Mouse (Mus musculus): ENCODE results near the gene Atp10b. TPM values are rescaled to one million over a fixed set of nuclear protein-coding genes. Genes with fewer than 3 reads are reported as not detected.
A peak's percentile ranks its signal among the peaks of the same experiment; 100 is the strongest.
"Not testable (repeated sequence)": the region's sequence is repeated elsewhere in the genome, so short reads cannot be mapped to it uniquely, and the experiment has no call there.

Atp10b gene
- polyA plus RNA-seq, 1 experiment from 2014 or later, result 2.1 TPM

GRCm38 (mm10) chr11:43144178-43144577, 5.5 kb upstream of the Atp10b start:
- H3K4me2 ChIP-seq (replicated peaks; ENCODE audit: low read depth), result no peak overlapping the region
- ATAC-seq (ENCODE audit: low FRiP score, low TSS enrichment) (peak; percentile 92), DNase-seq (ENCODE audit: low spot score) (peak; percentile 39)
- TF ChIP-seq EP300 (optimal IDR thresholded peaks at IDR 0.05), result no peak
- TF ChIP-seq CTCF (IDR thresholded peaks at IDR 0.05; ENCODE audit: low read depth), result no peak
- 77% methylated on average over 1 of the region's 1 CpGs for WGBS
- H3K4me1 ChIP-seq (replicated peaks; ENCODE audit: control insufficient read depth, insufficient read depth), result no peaks in the 10 kb centered on the region
- no peaks in the 10 kb centered on the region for H3K9me3 ChIP-seq (ENCODE audit: control insufficient read depth, low read length)
- H3K4me3 ChIP-seq (ENCODE audit: low read depth, low read length), result no peak overlapping the region
- no peak overlapping the region for H3K27ac ChIP-seq (replicated peaks)
- H3K9ac ChIP-seq (ENCODE audit: low read length), result no peak overlapping the region
- no peaks in the 10 kb centered on the region for H3K27me3 ChIP-seq (ENCODE audit: control insufficient read depth, insufficient read depth, low read length)
- no peaks in the 10 kb centered on the region for H3K36me3 ChIP-seq (ENCODE audit: control insufficient read depth, insufficient read depth, low read length)

- H3K4me2 ChIP-seq (replicated peaks; ENCODE audit: low read depth); H3K4me1 ChIP-seq (replicated peaks; ENCODE audit: control insufficient read depth, insufficient read depth); H3K4me3 ChIP-seq (ENCODE audit: low read depth, low read length); H3K9me3 ChIP-seq (ENCODE audit: control insufficient read depth, low read length); ATAC-seq (ENCODE audit: low FRiP score, low TSS enrichment); H3K36me3 ChIP-seq (ENCODE audit: control insufficient read depth, insufficient read depth, low read length); H3K27ac ChIP-seq (replicated peaks); DNase-seq (ENCODE audit: low spot score); H3K9ac ChIP-seq (ENCODE audit: low read length); H3K27me3 ChIP-seq (ENCODE audit: control insufficient read depth, insufficient read depth, low read length): not testable (repeated sequence)
- WGBS, result 62% methylated on average over 2 of the region's 2 CpGs
These were observed 4.8 kb upstream of the Atp10b start for GRCm38 (mm10) chr11:43144882-43145281.

- ATAC-seq (ENCODE audit: low FRiP score, low TSS enrichment) (no peak), DNase-seq (ENCODE audit: low spot score) (no peak)
- TF ChIP-seq EP300 (optimal IDR thresholded peaks at IDR 0.05) (no peak), CTCF (IDR thresholded peaks at IDR 0.05; ENCODE audit: low read depth) (no peak)
- no peaks in the 10 kb centered on the region for H3K9me3 ChIP-seq (ENCODE audit: control insufficient read depth, low read length)
- no peaks in the 10 kb centered on the region for H3K27me3 ChIP-seq (ENCODE audit: control insufficient read depth, insufficient read depth, low read length)
- no peaks in the 10 kb centered on the region for H3K4me1 ChIP-seq (replicated peaks; ENCODE audit: control insufficient read depth, insufficient read depth)
- no peaks in the 10 kb centered on the region for H3K36me3 ChIP-seq (ENCODE audit: control insufficient read depth, insufficient read depth, low read length)
- no peak overlapping the region for H3K4me2 ChIP-seq (replicated peaks; ENCODE audit: low read depth)
- H3K9ac ChIP-seq (ENCODE audit: low read length), result no peak overlapping the region
- no peak overlapping the region for H3K4me3 ChIP-seq (ENCODE audit: low read depth, low read length)
- no peak overlapping the region for H3K27ac ChIP-seq (replicated peaks)
- 65% methylated on average over 2 of the region's 2 CpGs for WGBS
These were observed 2.3 kb upstream of the Atp10b start for GRCm38 (mm10) chr11:43147380-43147779.

GRCm38 (mm10) chr11:43148341-43148740, 1.3 kb upstream of the Atp10b start:
- no peak for DNase-seq (ENCODE audit: low spot score)
- H3K27me3 ChIP-seq (ENCODE audit: control insufficient read depth, insufficient read depth, low read length), result no peaks in the 10 kb centered on the region
- H3K9me3 ChIP-seq (ENCODE audit: control insufficient read depth, low read length), result no peaks in the 10 kb centered on the region
- WGBS, result 58% methylated on average over 1 of the region's 1 CpGs
- ATAC-seq (ENCODE audit: low FRiP score, low TSS enrichment), result peak; percentile 45; the same call in 1 of the 2 replicates
- no peak overlapping the region for H3K27ac ChIP-seq (replicated peaks)
- H3K4me3 ChIP-seq (ENCODE audit: low read depth, low read length), result no peak overlapping the region
- no peaks in the 10 kb centered on the region for H3K36me3 ChIP-seq (ENCODE audit: control insufficient read depth, insufficient read depth, low read length)
- no peak for TF ChIP-seq CTCF (IDR thresholded peaks at IDR 0.05; ENCODE audit: low read depth)
- TF ChIP-seq EP300 (optimal IDR thresholded peaks at IDR 0.05), result no peak
- H3K4me1 ChIP-seq (replicated peaks; ENCODE audit: control insufficient read depth, insufficient read depth), result no peaks in the 10 kb centered on the region
- no peak overlapping the region for H3K4me2 ChIP-seq (replicated peaks; ENCODE audit: low read depth)
- no peak overlapping the region for H3K9ac ChIP-seq (ENCODE audit: low read length)

- H3K9ac ChIP-seq (ENCODE audit: low read length), result no peak overlapping the region
- DNase-seq (ENCODE audit: low spot score) (no peak), ATAC-seq (ENCODE audit: low FRiP score, low TSS enrichment) (no peak)
- no peaks in the 10 kb centered on the region for H3K9me3 ChIP-seq (ENCODE audit: control insufficient read depth, low read length)
- H3K4me2 ChIP-seq (replicated peaks; ENCODE audit: low read depth), result no peak overlapping the region
- 85% methylated on average over 1 of the region's 1 CpGs for WGBS
- H3K4me3 ChIP-seq (ENCODE audit: low read depth, low read length), result no peak overlapping the region
- H3K27me3 ChIP-seq (ENCODE audit: control insufficient read depth, insufficient read depth, low read length), result no peaks in the 10 kb centered on the region
- no peak overlapping the region for H3K27ac ChIP-seq (replicated peaks)
- no peaks in the 10 kb centered on the region for H3K4me1 ChIP-seq (replicated peaks; ENCODE audit: control insufficient read depth, insufficient read depth)
- TF ChIP-seq CTCF (IDR thresholded peaks at IDR 0.05; ENCODE audit: low read depth) (peak; percentile 48), EP300 (optimal IDR thresholded peaks at IDR 0.05) (no peak)
- H3K36me3 ChIP-seq (ENCODE audit: control insufficient read depth, insufficient read depth, low read length), result no peaks in the 10 kb centered on the region
These were observed 5.3 kb downstream of the Atp10b start for GRCm38 (mm10) chr11:43155004-43155403.

- WGBS, result 54% methylated on average over 2 of the region's 2 CpGs
- peak; percentile 74 for ATAC-seq (ENCODE audit: low FRiP score, low TSS enrichment)
- TF ChIP-seq EP300 (optimal IDR thresholded peaks at IDR 0.05) (no peak), CTCF (IDR thresholded peaks at IDR 0.05; ENCODE audit: low read depth) (no peak)
These were observed 5.7 kb downstream of the Atp10b start for GRCm38 (mm10) chr11:43155417-43155816.

More at GRCm38 (mm10) chr11:43155417-43155816, 5.7 kb downstream of the Atp10b start:
- DNase-seq (ENCODE audit: low spot score), result no peak
- Histone ChIP-seq H3K9me3 (ENCODE audit: control insufficient read depth, low read length) (no peaks in the 10 kb centered on the region), H3K36me3 (ENCODE audit: control insufficient read depth, insufficient read depth, low read length) (no peaks in the 10 kb centered on the region), H3K27ac (replicated peaks) (no peak overlapping the region), H3K4me3 (ENCODE audit: low read depth, low read length) (no peak overlapping the region), H3K4me2 (replicated peaks; ENCODE audit: low read depth) (no peak overlapping the region), H3K9ac (ENCODE audit: low read length) (no peak overlapping the region), H3K27me3 (ENCODE audit: control insufficient read depth, insufficient read depth, low read length) (no peaks in the 10 kb centered on the region), H3K4me1 (replicated peaks; ENCODE audit: control insufficient read depth, insufficient read depth) (no peaks in the 10 kb centered on the region)

Measured in stomach, postnatal 0 days (tissue).